Mouse (Mus musculus) T-cell, adult 66 days (primary cell): ENCODE results near the gene Col10a1. TPM values are rescaled to one million over a fixed set of nuclear protein-coding genes. Genes with fewer than 3 reads are reported as not detected.

Experiments
- total RNA-seq, 2 experiments: library from RNA; stranded (reverse); gene quantifications; 3 replicates in 1 of 2; 4 replicates in 1 of 2; pipeline ENCODE4 v1.2.4; 2023

Gene Col10a1
- total RNA-seq = not detected

DNA sequence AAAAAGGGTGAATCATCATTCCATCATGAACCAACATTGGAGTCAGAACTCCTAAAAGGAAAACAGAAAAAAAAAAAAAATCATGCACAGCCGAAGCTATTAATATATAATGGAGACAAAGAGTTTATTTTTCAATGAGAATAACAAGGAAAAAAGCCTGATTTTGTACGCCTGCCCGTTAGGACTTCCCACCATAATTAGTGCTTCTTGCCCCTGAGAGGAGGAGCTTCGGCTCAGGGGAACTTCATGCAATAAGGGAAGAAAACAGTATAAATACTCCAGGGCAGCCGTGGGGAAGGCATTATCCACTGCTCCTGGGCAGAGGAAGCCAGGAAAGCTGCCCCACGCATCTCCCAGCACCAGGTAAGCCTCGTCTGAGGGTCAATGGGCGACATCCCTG is at the start of gene Col10a1:
TSS of gene Col10a1 (plus strand) at position 301 of the 400 bp plus-strand sequence.

DNA sequence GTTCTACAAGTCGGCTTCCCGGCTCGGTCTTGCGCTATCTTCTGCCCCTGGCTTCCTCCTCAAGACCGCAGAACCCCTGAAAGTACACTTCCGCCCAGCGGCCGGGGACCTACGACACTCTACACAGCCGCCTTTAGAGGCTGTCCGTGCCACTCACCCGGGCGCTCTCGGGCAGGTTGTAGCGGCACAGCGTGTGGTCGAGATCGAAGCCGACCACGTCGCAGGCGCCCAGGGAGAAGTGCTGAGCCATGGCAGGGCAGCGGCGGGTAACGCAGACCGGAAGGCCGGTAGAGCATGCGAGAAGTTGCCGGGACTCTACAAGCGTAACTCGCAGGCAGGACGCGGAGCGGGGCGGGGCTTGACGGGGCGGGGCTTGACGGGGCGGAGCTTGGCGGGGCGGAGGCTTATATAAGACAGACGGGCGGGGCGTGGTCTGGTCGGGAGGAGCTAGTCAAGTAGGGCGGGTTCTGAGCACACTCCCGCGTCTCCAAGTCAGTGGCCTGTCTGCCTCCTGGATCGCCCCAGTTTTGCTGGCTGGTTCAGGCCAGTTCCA is 28.5 kb downstream of the Col10a1 start, which contains the start of gene Nt5dc1:
TSS of gene Nt5dc1 (minus strand) at position 349 of the 553 bp plus-strand sequence.

Other genes starting within 250 kb of the Col10a1 start
- gene Dse, start 182.3 kb upstream of the Col10a1 start, total RNA-seq = 10 to 100 TPM; 20.2 to 22.3 TPM
- gene Tspyl1, start 107.8 kb upstream of the Col10a1 start, total RNA-seq = 100 to 1,000 TPM; 103 to 112 TPM
- gene Tspyl4, start 92.5 kb upstream of the Col10a1 start, total RNA-seq = 10 to 100 TPM; 19.4 to 20.2 TPM
- gene Nt5dc1, start 28.6 kb downstream of the Col10a1 start, total RNA-seq = 10 to 100 TPM; 47.3 to 63.0 TPM
- gene Frk, start 93.4 kb downstream of the Col10a1 start, total RNA-seq = not detected